Mouse (Mus musculus) ES-Bruce4 (cell line): ENCODE results near the gene Cflar.

Experiments used
- CTCF ChIP-seq: IDR thresholded peaks from one replicate; pipeline ENCODE4 v1.8.1; 2011; ENCODE audit warnings: low read depth, low read length
- POLR2A ChIP-seq: IDR thresholded peaks from one replicate; pipeline ENCODE4 v1.8.1; 2011; ENCODE audit warnings: low read length; ENCODE audit not compliant: insufficient read depth

DNA sequence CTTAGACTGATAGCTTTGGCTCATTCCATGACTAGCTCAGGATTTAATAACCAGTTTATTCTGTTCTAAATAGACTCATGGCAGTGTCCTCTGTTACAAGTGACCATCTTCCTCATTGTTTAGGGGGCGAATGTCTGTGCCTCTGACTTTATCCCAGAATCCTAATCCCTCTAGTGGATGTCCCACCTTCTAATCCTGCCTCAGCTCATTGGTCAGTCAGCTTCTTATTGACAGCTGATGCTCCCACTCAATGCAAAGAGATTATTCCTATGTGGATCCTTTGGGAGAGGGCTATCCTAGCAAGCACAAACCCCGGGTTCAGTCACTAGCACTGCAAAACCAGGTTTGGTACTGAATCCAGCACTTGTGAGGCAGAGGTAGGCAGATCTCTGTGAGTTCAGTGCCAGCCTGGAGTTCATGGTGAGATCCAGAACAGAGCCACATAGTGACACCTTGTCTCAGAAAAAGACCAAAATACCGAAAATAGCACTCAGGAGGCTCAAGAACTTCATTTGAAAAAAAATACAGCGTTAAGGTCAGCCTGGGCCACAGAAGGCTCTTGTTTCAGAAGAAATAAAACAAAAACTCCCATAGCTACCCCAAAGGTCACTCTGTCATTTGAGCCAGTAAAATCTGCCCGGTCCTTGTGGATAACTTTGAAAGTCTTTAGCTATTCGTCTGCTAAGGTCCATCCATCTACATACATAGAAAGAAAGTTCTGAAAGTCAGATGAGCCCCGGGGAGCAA, 11.9 kb downstream of the Cflar start:
- no peak for TF ChIP-seq CTCF
- no peak for TF ChIP-seq POLR2A
